Mouse (Mus musculus): ENCODE data around the gene Slc16a4. TPM values are rescaled to one million over a fixed set of nuclear protein-coding genes. Genes with fewer than 3 reads are reported as not detected.
A peak's percentile ranks its signal among the peaks of the same experiment; 100 is the strongest.

The Slc16a4 gene
- polyA plus RNA-seq, 1 experiment from 2014 or later, result 6.1 TPM

GRCm38 (mm10) chr3:107261851-107262165, 29.2 kb upstream of the Slc16a4 start:
- no peak for ATAC-seq (ENCODE audit: insufficient number of reproducible peaks, insufficient read depth, low FRiP score, low TSS enrichment, low read depth)
- Histone ChIP-seq H3K4me3 (replicated peaks) (no peak overlapping the region), H3K4me1 (replicated peaks) (peaks cover 15% of the 10 kb centered on the region; the same call in 1 of the 2 replicates), H3K36me3 (no peaks in the 10 kb centered on the region), H3K27me3 (no peaks in the 10 kb centered on the region), H3K9me3 (no peaks in the 10 kb centered on the region), H3K9ac (replicated peaks) (no peak overlapping the region), H3K27ac (peak overlapping the region; percentile 60), H3K4me2 (no peak overlapping the region)
- WGBS, result 33% methylated on average over 7 of the region's 7 CpGs

- 51% methylated on average over 2 of the region's 2 CpGs for WGBS
- ATAC-seq (ENCODE audit: insufficient number of reproducible peaks, insufficient read depth, low FRiP score, low TSS enrichment, low read depth), result no peak
- Histone ChIP-seq H3K9ac (replicated peaks) (no peak overlapping the region), H3K4me2 (no peak overlapping the region), H3K4me1 (replicated peaks) (0 out of 2 replicates have a peak, but pooled peaks cover 1% of the 10 kb centered on the region), H3K27me3 (no peaks in the 10 kb centered on the region), H3K27ac (no peak overlapping the region), H3K9me3 (no peaks in the 10 kb centered on the region), H3K4me3 (replicated peaks) (no peak overlapping the region), H3K36me3 (no peaks in the 10 kb centered on the region)
Observed at GRCm38 (mm10) chr3:107266814-107267345, 24.1 kb upstream of the Slc16a4 start.

GRCm38 (mm10) chr3:107272433-107272832, 18.6 kb upstream of the Slc16a4 start:
- 0 out of 2 replicates have a peak, but pooled peaks cover 5% of the 10 kb centered on the region for H3K27me3 ChIP-seq
- no peak overlapping the region for H3K27ac ChIP-seq
- no peak overlapping the region for H3K4me2 ChIP-seq
- no peaks in the 10 kb centered on the region for H3K4me1 ChIP-seq (replicated peaks)
- WGBS, result 93% methylated on average over 3 of the region's 3 CpGs
- no peak overlapping the region for H3K4me3 ChIP-seq (replicated peaks)
- no peak for ATAC-seq (ENCODE audit: insufficient number of reproducible peaks, insufficient read depth, low FRiP score, low TSS enrichment, low read depth)
- no peaks in the 10 kb centered on the region for H3K36me3 ChIP-seq
- no peak overlapping the region for H3K9ac ChIP-seq (replicated peaks)
- no peaks in the 10 kb centered on the region for H3K9me3 ChIP-seq

GRCm38 (mm10) chr3:107273820-107274219, 17.2 kb upstream of the Slc16a4 start:
- H3K27me3 ChIP-seq, result 0 out of 2 replicates have a peak, but pooled peaks cover 5% of the 10 kb centered on the region
- no peaks in the 10 kb centered on the region for H3K9me3 ChIP-seq
- no peaks in the 10 kb centered on the region for H3K36me3 ChIP-seq
- peak; percentile 74; the same call in 1 of the 2 replicates for ATAC-seq (ENCODE audit: insufficient number of reproducible peaks, insufficient read depth, low FRiP score, low TSS enrichment, low read depth)
- WGBS, result 12% methylated on average over 3 of the region's 3 CpGs
- H3K4me3 ChIP-seq (replicated peaks), result no peak overlapping the region
- H3K9ac ChIP-seq (replicated peaks), result no peak overlapping the region
- 0 out of 2 replicates have a peak, but pooled peaks cover 3% of the 10 kb centered on the region for H3K4me1 ChIP-seq (replicated peaks)
- H3K4me2 ChIP-seq, result no peak overlapping the region
- H3K27ac ChIP-seq, result no peak overlapping the region

- no peak overlapping the region for H3K27ac ChIP-seq
- no peak overlapping the region for H3K4me3 ChIP-seq (replicated peaks)
- no peak overlapping the region for H3K9ac ChIP-seq (replicated peaks)
- H3K4me1 ChIP-seq (replicated peaks), result peaks cover 5% of the 10 kb centered on the region; the same call in 1 of the 2 replicates
- no peak overlapping the region for H3K4me2 ChIP-seq
- 69% methylated on average over 5 of the region's 5 CpGs for WGBS
- no peaks in the 10 kb centered on the region for H3K9me3 ChIP-seq
- no peak for ATAC-seq (ENCODE audit: insufficient number of reproducible peaks, insufficient read depth, low FRiP score, low TSS enrichment, low read depth)
- H3K27me3 ChIP-seq, result 0 out of 2 replicates have a peak, but pooled peaks cover 5% of the 10 kb centered on the region
- H3K36me3 ChIP-seq, result no peaks in the 10 kb centered on the region
Observed at GRCm38 (mm10) chr3:107275351-107275750, 15.7 kb upstream of the Slc16a4 start.

GRCm38 (mm10) chr3:107275996-107276395, 15.0 kb upstream of the Slc16a4 start:
- Histone ChIP-seq H3K4me3 (replicated peaks) (no peak overlapping the region), H3K4me2 (no peak overlapping the region), H3K9ac (replicated peaks) (no peak overlapping the region), H3K36me3 (no peaks in the 10 kb centered on the region), H3K9me3 (no peaks in the 10 kb centered on the region), H3K4me1 (replicated peaks) (peaks cover 5% of the 10 kb centered on the region; the same call in 1 of the 2 replicates), H3K27me3 (0 out of 2 replicates have a peak, but pooled peaks cover 5% of the 10 kb centered on the region), H3K27ac (no peak overlapping the region)
- WGBS, result 52% methylated on average over 4 of the region's 4 CpGs
- no peak for ATAC-seq (ENCODE audit: insufficient number of reproducible peaks, insufficient read depth, low FRiP score, low TSS enrichment, low read depth)

GRCm38 (mm10) chr3:107276626-107277025, 14.4 kb upstream of the Slc16a4 start:
- H3K27me3 ChIP-seq, result 0 out of 2 replicates have a peak, but pooled peaks cover 5% of the 10 kb centered on the region
- no peak overlapping the region for H3K27ac ChIP-seq
- H3K4me1 ChIP-seq (replicated peaks), result peaks cover 5% of the 10 kb centered on the region; the same call in 1 of the 2 replicates
- WGBS, result 79% methylated on average over 3 of the region's 3 CpGs
- no peaks in the 10 kb centered on the region for H3K9me3 ChIP-seq
- no peaks in the 10 kb centered on the region for H3K36me3 ChIP-seq
- no peak overlapping the region for H3K4me3 ChIP-seq (replicated peaks)
- H3K4me2 ChIP-seq, result no peak overlapping the region
- no peak overlapping the region for H3K9ac ChIP-seq (replicated peaks)
- ATAC-seq (ENCODE audit: insufficient number of reproducible peaks, insufficient read depth, low FRiP score, low TSS enrichment, low read depth), result no peak

GRCm38 (mm10) chr3:107278479-107279269, 12.4 kb upstream of the Slc16a4 start, which contains the start of gene Lamtor5:
Gene Lamtor5, plus strand, starts transcription at chr3:107278858.
- Histone ChIP-seq H3K36me3 (peaks cover 14% of the 10 kb centered on the region), H3K4me2 (peak within 1 kb of the TSS; percentile 65), H3K27me3 (0 out of 2 replicates have a peak, but pooled peaks cover 5% of the 10 kb centered on the region), H3K4me3 (replicated peaks) (peak within 1 kb of the TSS; percentile 84), H3K9ac (replicated peaks) (peak within 1 kb of the TSS; percentile 72), H3K4me1 (replicated peaks) (peaks cover 5% of the 10 kb centered on the region; the same call in 1 of the 2 replicates), H3K9me3 (no peaks in the 10 kb centered on the region), H3K27ac (no peak within 1 kb of the TSS)
- peak; percentile 74 for ATAC-seq (ENCODE audit: insufficient number of reproducible peaks, insufficient read depth, low FRiP score, low TSS enrichment, low read depth)
- WGBS, result 4% methylated on average over 43 of the region's 43 CpGs

- H3K4me3 ChIP-seq (replicated peaks), result no peak overlapping the region
- no peak overlapping the region for H3K9ac ChIP-seq (replicated peaks)
- peaks cover 6% of the 10 kb centered on the region for H3K4me1 ChIP-seq (replicated peaks)
- no peak overlapping the region for H3K4me2 ChIP-seq
- no peak overlapping the region for H3K27ac ChIP-seq
- no peak for ATAC-seq (ENCODE audit: insufficient number of reproducible peaks, insufficient read depth, low FRiP score, low TSS enrichment, low read depth)
- H3K9me3 ChIP-seq, result no peaks in the 10 kb centered on the region
- no peaks in the 10 kb centered on the region for H3K27me3 ChIP-seq
- WGBS, result 76% methylated on average over 2 of the region's 2 CpGs
- peaks cover 24% of the 10 kb centered on the region for H3K36me3 ChIP-seq
Observed at GRCm38 (mm10) chr3:107286123-107286522, 4.9 kb upstream of the Slc16a4 start.

GRCm38 (mm10) chr3:107287346-107287745, 3.7 kb upstream of the Slc16a4 start:
- Histone ChIP-seq H3K4me1 (replicated peaks) (peaks cover 17% of the 10 kb centered on the region), H3K9me3 (no peaks in the 10 kb centered on the region), H3K36me3 (peaks cover 21% of the 10 kb centered on the region), H3K4me2 (no peak overlapping the region), H3K27ac (no peak overlapping the region), H3K27me3 (no peaks in the 10 kb centered on the region), H3K4me3 (replicated peaks) (no peak overlapping the region), H3K9ac (replicated peaks) (no peak overlapping the region)
- no peak for ATAC-seq (ENCODE audit: insufficient number of reproducible peaks, insufficient read depth, low FRiP score, low TSS enrichment, low read depth)

- 92% methylated on average over 5 of the region's 5 CpGs for WGBS
- no peak for ATAC-seq (ENCODE audit: insufficient number of reproducible peaks, insufficient read depth, low FRiP score, low TSS enrichment, low read depth)
- no peak overlapping the region for H3K9ac ChIP-seq (replicated peaks)
- H3K27me3 ChIP-seq, result no peaks in the 10 kb centered on the region
- peaks cover 14% of the 10 kb centered on the region for H3K4me1 ChIP-seq (replicated peaks)
- no peak overlapping the region for H3K4me2 ChIP-seq
- no peak overlapping the region for H3K27ac ChIP-seq
- H3K4me3 ChIP-seq (replicated peaks), result no peak overlapping the region
- no peaks in the 10 kb centered on the region for H3K9me3 ChIP-seq
- H3K36me3 ChIP-seq, result peaks cover 15% of the 10 kb centered on the region
Observed at GRCm38 (mm10) chr3:107295672-107296360, 4.8 kb downstream of the Slc16a4 start.
